Comparison of ENCODE assay signal across 15 mouse cellular contexts in genomic region chr2:165812889-165813288, GRCm38 (mm10).
"Had no signal": no experiment of that assay in that cellular context is flagged by ENCODE, and none has a peak within 500 bp of the region (broad histone marks: within the 10 kb centered on the region; RNA-seq: fewer than 3 reads in every experiment).

No protein-coding gene starts in this region.

- H3K27ac ChIP-seq: kidney, postnatal 0 days; layer of hippocampus, adult 2 months; liver, embryonic 13.5 days; stomach, postnatal 0 days had no signal

- H3K4me3 ChIP-seq: layer of hippocampus, adult 2 months; liver, embryonic 13.5 days had no signal

- DNase-seq: kidney, postnatal 25 days; layer of hippocampus, adult 9-11 months; liver, embryonic 13.5 days; lung, adult 2 months; lung, postnatal 14 days; lung, postnatal 4 days; midbrain, embryonic 14.5 days; right cerebral cortex, postnatal 14 days; right cerebral cortex, postnatal 4 days; thymus, adult 2 months; thymus, postnatal 14 days; thymus, postnatal 4 days had no signal

- H3K27me3 ChIP-seq: liver, embryonic 13.5 days had no signal

- H3K9me3 ChIP-seq: liver, embryonic 13.5 days had no signal

- H3K9ac ChIP-seq: liver, embryonic 13.5 days had no signal

- H3K4me2 ChIP-seq: liver, embryonic 13.5 days had no signal

- H3K4me1 ChIP-seq: liver, embryonic 13.5 days had no signal
